Mouse (Mus musculus): ENCODE results near the gene Cdkn2b.

Cdkn2b gene

GRCm38 (mm10) chr4:89289028-89289427, 21.8 kb downstream of the Cdkn2b start:
- DNase-seq (ENCODE audit: low spot score in 2 of 2), result no peak

GRCm38 (mm10) chr4:89286566-89286965, 24.3 kb downstream of the Cdkn2b start:
- DNase-seq (ENCODE audit: low spot score in 2 of 2), result no peak

- no peak for DNase-seq (ENCODE audit: low spot score in 2 of 2)
Observed at GRCm38 (mm10) chr4:89285688-89286087, 25.2 kb downstream of the Cdkn2b start.

- no peak for DNase-seq (ENCODE audit: low spot score in 2 of 2)
Observed at GRCm38 (mm10) chr4:89282661-89283060, 28.2 kb downstream of the Cdkn2b start.

- DNase-seq (ENCODE audit: low spot score in 2 of 2), result no peak
Observed at GRCm38 (mm10) chr4:89282036-89282566, 28.7 kb downstream of the Cdkn2b start.

- DNase-seq (ENCODE audit: low spot score in 2 of 2), result no peak
Observed at GRCm38 (mm10) chr4:89281236-89281635, 29.6 kb downstream of the Cdkn2b start.

GRCm38 (mm10) chr4:89279641-89280040, 31.2 kb downstream of the Cdkn2b start:
- no peak for DNase-seq (ENCODE audit: low spot score in 2 of 2)

- no peak for DNase-seq (ENCODE audit: low spot score in 2 of 2)
Observed at GRCm38 (mm10) chr4:89277381-89277940, 33.4 kb downstream of the Cdkn2b start.

GRCm38 (mm10) chr4:89276669-89277219, 34.1 kb downstream of the Cdkn2b start:
- DNase-seq (ENCODE audit: low spot score in 2 of 2), result no peak

- no peak for DNase-seq (ENCODE audit: low spot score in 2 of 2)
Observed at GRCm38 (mm10) chr4:89275811-89276584, 34.8 kb downstream of the Cdkn2b start.

GRCm38 (mm10) chr4:89274829-89275548, 35.9 kb downstream of the Cdkn2b start:
- no peak for DNase-seq (ENCODE audit: low spot score in 2 of 2)

GRCm38 (mm10) chr4:89274006-89274405, 36.8 kb downstream of the Cdkn2b start:
- DNase-seq (ENCODE audit: low spot score in 2 of 2), result no peak

GRCm38 (mm10) chr4:89273585-89273984, 37.3 kb downstream of the Cdkn2b start:
- DNase-seq (ENCODE audit: low spot score in 2 of 2), result no peak

- no peak for DNase-seq (ENCODE audit: low spot score in 2 of 2)
Observed at GRCm38 (mm10) chr4:89272961-89273540, 37.8 kb downstream of the Cdkn2b start.

- no peak for DNase-seq (ENCODE audit: low spot score in 2 of 2)
Observed at GRCm38 (mm10) chr4:89272101-89272718, 38.6 kb downstream of the Cdkn2b start.

- no peak for DNase-seq (ENCODE audit: low spot score in 2 of 2)
Observed at GRCm38 (mm10) chr4:89257768-89258167, 53.1 kb downstream of the Cdkn2b start.

Data from right cerebral cortex, adult 2 months (tissue).